Mouse (Mus musculus) embryonic facial prominence, embryonic 13.5 days (tissue): ENCODE data around the gene Gm5741. TPM values are rescaled to one million over a fixed set of nuclear protein-coding genes. Genes with fewer than 3 reads are reported as not detected.

Experiments
- ATAC-seq: fragments of 200-750 bp; cut with Nextera tagmentation; 2 replicates; pipeline ENCODE4 v1.8.0; 2017; ENCODE audit warnings: low read depth; ENCODE audit not compliant: insufficient number of reproducible peaks, insufficient read depth, low FRiP score, low TSS enrichment
- H3K27ac ChIP-seq: fragments of 300-500 bp; sonication (generic); 2 replicates; pipeline ENCODE4 v1.5.1; 2015; ENCODE audit warnings: moderate library complexity, mild to moderate bottlenecking, inconsistent platforms
- H3K27me3 ChIP-seq: fragments of 300-500 bp; sonication (generic); 2 replicates; pipeline ENCODE4 v1.6.1; 2015; ENCODE audit warnings: mild to moderate bottlenecking, inconsistent platforms
- H3K36me3 ChIP-seq: fragments of 300-500 bp; sonication (generic); 2 replicates; pipeline ENCODE4 v1.6.1; 2015; ENCODE audit warnings: mild to moderate bottlenecking, inconsistent platforms
- H3K4me1 ChIP-seq: fragments of 300-500 bp; sonication (generic); 2 replicates; pipeline ENCODE4 v1.6.1; 2015; ENCODE audit warnings: inconsistent platforms
- H3K4me2 ChIP-seq: fragments of 300-500 bp; sonication (generic); 2 replicates; pipeline ENCODE4 v1.6.1; 2015; ENCODE audit warnings: moderate library complexity, mild to moderate bottlenecking, inconsistent platforms
- H3K4me3 ChIP-seq: fragments of 300-500 bp; sonication (generic); 2 replicates; pipeline ENCODE4 v1.5.1; 2015; ENCODE audit warnings: mild to moderate bottlenecking, inconsistent platforms
- H3K9ac ChIP-seq: fragments of 300-500 bp; sonication (generic); 2 replicates; pipeline ENCODE4 v1.6.1; 2015; ENCODE audit warnings: mild to moderate bottlenecking, inconsistent platforms
- H3K9me3 ChIP-seq: fragments of 300-500 bp; sonication (generic); 2 replicates; pipeline ENCODE4 v1.6.1; 2016; ENCODE audit warnings: inconsistent platforms
- WGBS: fragments of 180-500 bp; shearing (Covaris S2); methylation state at CpG from one replicate; pipeline ENCODE4 v1.1.7; 2015; ENCODE audit warnings: mixed read lengths; 5-methylcytosine and 5-hydroxymethylcytosine counted together
- polyA plus RNA-seq: library from polyadenylated mRNA; unstranded; fragments of >200 nt; fragmentation: Nextera tagmentation; extraction: Ambion mirVana; gene quantifications from 2 replicates; pipeline ENCODE4 v1.2.1, GENCODE M21; 2015

Gene Gm5741
- polyA plus RNA-seq, 1 experiment from 2014 or later: 1.4 TPM

DNA sequence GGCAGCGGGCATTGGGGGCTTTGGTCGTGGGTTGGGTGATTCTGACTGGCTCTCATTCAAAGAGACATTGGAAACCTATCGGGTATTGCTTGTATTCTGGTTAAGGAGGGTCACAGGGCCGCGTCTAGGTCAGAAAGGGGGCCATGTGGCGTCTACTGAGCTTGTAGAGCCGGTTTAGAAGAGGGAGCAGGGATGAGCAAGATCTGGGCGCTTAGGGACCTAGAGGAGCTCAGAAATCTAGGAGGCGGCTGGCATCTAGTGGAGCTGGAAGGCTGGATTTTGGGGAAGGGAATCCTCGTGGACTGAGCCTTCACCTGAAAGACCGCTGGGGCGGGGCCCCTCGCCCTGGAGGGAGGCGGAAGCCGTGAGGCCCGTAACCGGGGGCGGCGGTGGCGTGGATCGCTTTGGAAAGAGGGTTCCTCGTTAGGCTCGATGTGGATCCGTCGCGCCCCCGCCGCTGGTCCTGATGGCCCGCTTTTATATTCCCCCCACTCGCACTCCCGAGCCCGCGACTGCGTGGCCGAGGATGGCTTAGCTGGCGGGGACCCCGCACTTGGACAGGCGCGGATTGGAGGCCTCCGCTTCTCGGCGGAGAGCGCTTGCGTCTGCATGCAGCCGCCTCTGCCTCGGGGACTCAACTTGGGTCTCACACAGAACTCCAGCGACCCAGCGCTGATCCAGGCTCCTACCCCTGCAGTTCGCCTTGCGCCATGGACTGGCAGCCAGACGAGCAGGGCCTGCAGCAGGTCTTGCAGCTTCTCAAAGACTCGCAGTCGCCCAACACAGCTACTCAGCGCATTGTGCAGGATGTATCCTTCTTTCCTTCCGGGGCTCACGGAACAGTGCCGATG lies 29.9 kb downstream of the Gm5741 start:
- peak overlapping the region; percentile 81 for H3K4me3 ChIP-seq
- H3K4me1 ChIP-seq: peaks cover 37% of the 10 kb centered on the region
- peak overlapping the region; percentile 80 for H3K4me2 ChIP-seq
- peaks cover 42% of the 10 kb centered on the region for H3K36me3 ChIP-seq
- H3K9me3 ChIP-seq: no peaks in the 10 kb centered on the region
- peak overlapping the region; percentile 95 for H3K9ac ChIP-seq
- WGBS: under 1% methylated on average over 57 of the region's 57 CpGs
- ATAC-seq: no peak
- H3K27me3 ChIP-seq: no peaks in the 10 kb centered on the region
- peak overlapping the region; percentile 100 for H3K27ac ChIP-seq

DNA sequence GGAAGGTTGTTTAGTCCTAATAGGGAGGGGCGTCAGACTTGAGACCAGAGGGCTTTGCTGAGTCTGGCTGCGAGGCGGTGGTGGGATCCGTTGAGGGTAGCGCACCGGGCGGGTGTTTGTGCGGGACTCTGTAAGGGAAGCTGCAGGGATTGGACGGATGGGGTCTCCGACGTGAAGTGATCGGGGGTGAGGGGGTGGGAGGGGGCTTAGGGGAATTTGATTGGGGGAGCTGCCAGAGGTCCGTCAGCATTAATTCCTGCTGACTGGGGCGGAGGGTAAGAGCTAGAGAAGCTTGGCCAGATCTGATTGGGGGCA lies 30.5 kb downstream of the Gm5741 start:
- Histone ChIP-seq H3K4me1 (peaks cover 37% of the 10 kb centered on the region), H3K9ac (peak overlapping the region; percentile 95), H3K36me3 (peaks cover 42% of the 10 kb centered on the region), H3K4me3 (peak overlapping the region; percentile 81), H3K4me2 (peak overlapping the region; percentile 80), H3K27me3 (no peaks in the 10 kb centered on the region), H3K9me3 (no peaks in the 10 kb centered on the region), H3K27ac (peak overlapping the region; percentile 100)
- ATAC-seq: peak; percentile 70
- 0% methylated on average over 14 of the region's 14 CpGs for WGBS

DNA sequence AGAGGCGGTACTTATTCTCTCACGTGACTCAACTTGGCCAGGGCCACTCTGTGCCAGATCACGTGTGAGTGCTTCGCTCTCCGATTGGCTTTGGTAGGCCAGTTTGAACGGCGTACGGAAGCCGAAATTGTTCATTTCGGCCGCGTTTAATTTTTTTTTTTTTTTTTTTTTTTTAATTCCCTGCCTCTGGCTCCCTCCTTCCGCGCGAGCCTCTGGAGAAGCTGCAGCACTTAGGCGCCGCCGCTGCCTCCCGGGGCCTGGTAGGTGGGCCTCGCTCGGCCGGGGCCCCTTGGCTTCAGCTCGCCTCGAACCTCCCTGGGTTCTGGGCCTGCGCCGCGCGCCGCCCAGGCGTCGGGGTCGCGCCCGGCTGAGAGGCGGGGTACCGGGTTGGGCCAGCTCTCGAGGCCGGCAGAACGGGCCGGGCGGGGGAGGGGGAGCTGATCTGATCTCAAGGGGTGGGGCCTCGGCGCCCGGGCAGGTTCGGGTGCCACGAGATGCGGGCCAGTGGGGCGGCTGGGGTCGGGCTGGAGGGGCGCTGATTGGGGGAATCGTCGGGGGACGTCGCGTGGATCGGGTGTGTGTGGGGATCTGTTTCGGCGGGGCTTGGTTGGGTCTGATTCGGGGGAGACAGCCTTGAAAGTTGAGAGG lies 30.9 kb downstream of the Gm5741 start, which contains the start of gene Tnpo2:
TSS of gene Tnpo2 (plus strand) at position 198 of the 648 bp plus-strand sequence.
- Histone ChIP-seq H3K9me3 (no peaks in the 10 kb centered on the region), H3K27ac (peak within 1 kb of the TSS; percentile 100), H3K4me1 (peaks cover 37% of the 10 kb centered on the region), H3K9ac (peak within 1 kb of the TSS; percentile 95), H3K4me2 (peak within 1 kb of the TSS; percentile 80), H3K27me3 (no peaks in the 10 kb centered on the region), H3K4me3 (peak within 1 kb of the TSS; percentile 81), H3K36me3 (peaks cover 42% of the 10 kb centered on the region)
- peak; percentile 89 for ATAC-seq
- under 1% methylated on average over 59 of the region's 59 CpGs for WGBS

DNA sequence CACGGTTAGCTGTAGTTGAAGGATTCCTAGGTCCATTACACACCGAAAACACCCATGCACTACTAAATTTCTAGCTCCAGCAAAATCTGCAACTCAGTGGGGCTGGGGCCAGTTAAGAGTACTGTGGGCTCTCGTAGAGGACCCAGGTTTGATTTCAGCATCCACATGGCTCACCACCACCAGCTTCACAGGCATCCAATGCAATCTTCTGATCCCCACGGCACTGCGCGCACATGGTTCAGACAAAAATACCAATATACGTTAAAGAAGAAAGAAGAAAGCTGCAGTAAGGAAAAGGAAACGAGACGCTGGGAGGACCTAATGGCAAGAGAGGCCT lies 31.4 kb downstream of the Gm5741 start:
- Histone ChIP-seq H3K4me1 (peaks cover 37% of the 10 kb centered on the region), H3K27ac (peak overlapping the region; percentile 100), H3K4me3 (peak overlapping the region; percentile 81), H3K36me3 (peaks cover 42% of the 10 kb centered on the region), H3K9me3 (no peaks in the 10 kb centered on the region), H3K27me3 (no peaks in the 10 kb centered on the region), H3K4me2 (peak overlapping the region; percentile 80), H3K9ac (peak overlapping the region; percentile 95)
- peak; percentile 12; the same call in 1 of the 2 replicates for ATAC-seq
- under 1% methylated on average over 9 of the region's 9 CpGs for WGBS

DNA sequence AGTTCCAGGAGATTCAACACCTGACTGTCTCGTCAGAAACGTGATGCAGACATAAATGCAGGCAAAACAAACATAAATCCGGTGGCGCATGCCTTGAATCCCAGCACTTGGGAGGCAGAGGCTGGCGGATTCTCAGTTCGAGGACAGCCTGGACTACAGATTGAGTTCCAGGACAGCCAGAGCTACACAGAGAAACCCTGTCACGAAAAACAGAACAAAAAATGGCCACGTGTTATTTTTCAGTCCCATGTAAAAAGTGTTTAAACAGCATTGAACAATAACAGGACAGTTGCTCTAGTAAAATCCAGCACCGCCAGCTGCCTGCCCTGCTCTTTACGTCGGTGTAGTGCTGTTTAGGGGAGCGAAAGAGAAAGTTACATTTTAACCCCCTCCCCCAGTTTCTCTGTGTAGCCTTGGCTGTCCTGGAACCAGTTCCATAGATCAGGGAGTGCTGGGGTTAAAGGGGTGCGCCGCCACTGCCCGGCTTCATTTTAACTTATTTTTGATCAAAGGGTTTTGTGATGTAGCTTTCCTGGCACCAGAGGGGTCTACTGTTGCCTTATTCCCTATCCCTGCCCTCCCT lies 32.0 kb downstream of the Gm5741 start:
- H3K9me3 ChIP-seq: no peaks in the 10 kb centered on the region
- peak overlapping the region; percentile 80 for H3K4me2 ChIP-seq
- peaks cover 41% of the 10 kb centered on the region for H3K36me3 ChIP-seq
- H3K27ac ChIP-seq: peak overlapping the region; percentile 100
- H3K4me1 ChIP-seq: peaks cover 34% of the 10 kb centered on the region
- peak overlapping the region; percentile 81 for H3K4me3 ChIP-seq
- under 1% methylated on average over 15 of the region's 15 CpGs for WGBS
- no peaks in the 10 kb centered on the region for H3K27me3 ChIP-seq
- no peak for ATAC-seq
- H3K9ac ChIP-seq: peak overlapping the region; percentile 95

DNA sequence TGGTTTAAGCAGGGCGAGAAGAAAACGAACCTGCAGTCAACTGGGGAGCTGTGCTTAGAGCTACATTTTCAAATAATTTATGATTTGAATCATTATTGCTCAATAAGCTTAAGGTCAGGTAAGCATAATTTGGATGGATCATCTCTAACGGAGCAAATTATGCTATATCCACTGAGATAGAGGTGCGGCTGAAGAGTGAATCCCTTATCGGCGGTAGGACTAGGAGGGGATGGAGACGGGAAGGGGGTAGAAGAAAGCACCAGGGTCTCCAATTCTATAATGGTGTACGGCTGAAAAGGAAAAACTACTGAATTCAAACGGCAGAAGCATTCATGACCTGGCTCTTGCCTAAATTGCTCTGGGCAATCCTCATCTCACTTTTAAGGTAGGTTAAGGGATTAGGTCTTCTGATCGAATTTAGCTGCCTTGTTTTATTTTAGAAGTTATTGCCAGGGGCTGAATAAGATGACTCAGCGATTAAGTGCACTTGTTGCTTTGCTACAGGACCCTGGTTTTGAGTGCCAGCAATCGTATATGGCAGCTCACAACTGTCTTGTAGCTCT lies 32.5 kb downstream of the Gm5741 start:
- no peak for ATAC-seq
- peaks cover 30% of the 10 kb centered on the region for H3K4me1 ChIP-seq
- peaks cover 40% of the 10 kb centered on the region for H3K36me3 ChIP-seq
- no peaks in the 10 kb centered on the region for H3K27me3 ChIP-seq
- peak overlapping the region; percentile 80 for H3K4me2 ChIP-seq
- peak overlapping the region; percentile 95 for H3K9ac ChIP-seq
- H3K27ac ChIP-seq: peak overlapping the region; percentile 100
- H3K4me3 ChIP-seq: peak overlapping the region; percentile 81
- WGBS: 5% methylated on average over 12 of the region's 12 CpGs
- H3K9me3 ChIP-seq: no peaks in the 10 kb centered on the region

DNA sequence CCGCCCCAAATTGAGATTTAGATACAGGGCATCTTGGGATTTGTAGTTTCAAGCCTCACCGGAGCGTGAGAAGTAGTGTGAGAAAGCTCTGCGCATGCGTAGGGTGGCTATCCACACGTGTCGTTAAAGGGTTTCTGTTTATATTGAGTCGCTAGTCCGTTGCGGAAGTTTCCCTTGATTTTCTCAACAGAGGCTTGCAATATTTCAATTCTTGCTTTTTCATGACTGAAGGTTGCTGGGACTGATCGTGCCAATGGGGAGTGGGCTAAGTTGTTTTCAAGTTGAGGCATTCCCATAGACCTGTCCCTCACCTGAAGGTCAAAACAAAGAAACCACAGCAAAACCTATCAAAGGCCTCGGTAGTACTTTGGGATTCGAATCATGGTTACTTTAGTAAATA lies 33.0 kb downstream of the Gm5741 start:
- 0 out of 2 replicates have a peak overlapping the region, but pooled peaks have one; percentile 100 for H3K27ac ChIP-seq
- H3K27me3 ChIP-seq: no peaks in the 10 kb centered on the region
- H3K4me2 ChIP-seq: peak overlapping the region; percentile 80
- peak overlapping the region; percentile 81 for H3K4me3 ChIP-seq
- H3K36me3 ChIP-seq: peaks cover 40% of the 10 kb centered on the region
- WGBS: 5% methylated on average over 12 of the region's 13 CpGs
- H3K9ac ChIP-seq: peak overlapping the region; percentile 95
- no peaks in the 10 kb centered on the region for H3K9me3 ChIP-seq
- peaks cover 30% of the 10 kb centered on the region for H3K4me1 ChIP-seq
- no peak for ATAC-seq

DNA sequence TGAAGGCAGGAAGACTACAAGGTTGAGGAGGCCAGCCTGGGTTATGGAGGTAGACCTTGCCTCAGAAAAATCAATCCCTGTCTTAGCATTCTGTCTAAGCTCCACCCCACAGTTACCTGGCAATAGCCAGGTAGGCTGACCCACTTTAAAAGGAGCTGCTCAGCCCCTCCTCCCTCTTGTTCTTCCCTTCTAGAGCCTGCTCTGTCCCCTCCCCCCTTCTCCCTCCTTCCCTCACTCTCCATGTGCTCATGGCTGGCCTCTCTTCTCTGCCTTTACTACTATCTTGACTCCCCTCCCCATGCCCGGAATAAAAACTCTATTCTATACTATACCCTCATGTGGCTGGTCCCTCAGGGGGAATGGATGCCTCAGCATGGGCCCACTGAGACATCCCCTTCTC lies 33.9 kb downstream of the Gm5741 start:
- H3K4me2 ChIP-seq: peak overlapping the region; percentile 14; the same call in 1 of the 2 replicates
- peaks cover 49% of the 10 kb centered on the region for H3K36me3 ChIP-seq
- no peaks in the 10 kb centered on the region for H3K9me3 ChIP-seq
- no peak overlapping the region for H3K4me3 ChIP-seq
- ATAC-seq: no peak
- H3K9ac ChIP-seq: no peak overlapping the region
- H3K4me1 ChIP-seq: peaks cover 27% of the 10 kb centered on the region
- 54% methylated on average over 1 of the region's 1 CpGs for WGBS
- no peak overlapping the region for H3K27ac ChIP-seq
- H3K27me3 ChIP-seq: no peaks in the 10 kb centered on the region

DNA sequence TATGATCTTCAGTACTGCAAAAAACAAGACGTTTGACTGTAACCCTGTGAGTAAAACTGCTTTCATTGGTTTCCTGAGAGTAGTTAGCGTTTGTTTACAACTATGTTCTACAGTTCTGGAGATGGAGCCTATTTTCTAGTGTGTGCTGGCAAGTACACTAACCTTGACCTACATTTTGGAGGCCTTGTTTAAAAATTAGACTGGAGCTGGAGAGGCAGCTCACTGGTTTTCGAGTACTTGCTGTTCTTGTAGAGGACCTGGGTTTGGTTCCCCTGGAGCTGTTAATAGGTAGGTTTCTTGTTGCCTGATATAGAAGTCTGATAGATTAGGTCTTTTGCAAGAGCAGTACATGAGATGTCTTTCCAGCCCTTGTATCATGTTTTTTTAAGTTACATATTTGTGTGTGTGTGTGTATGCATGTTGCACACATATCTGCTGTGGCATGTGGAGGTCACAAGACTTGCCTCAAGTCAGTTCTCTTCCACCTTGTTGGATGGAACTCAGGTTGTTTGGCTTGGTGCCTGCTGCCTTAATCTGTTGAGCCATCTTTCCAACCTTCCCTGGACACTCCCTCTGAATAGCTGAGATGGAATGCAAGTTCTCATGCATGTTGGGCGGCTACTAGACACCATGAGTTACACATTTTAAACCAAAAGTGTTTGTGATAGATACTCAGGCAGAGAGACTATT lies 35.0 kb downstream of the Gm5741 start:
- H3K9me3 ChIP-seq: no peaks in the 10 kb centered on the region
- no peak overlapping the region for H3K27ac ChIP-seq
- H3K4me3 ChIP-seq: no peak overlapping the region
- WGBS: 84% methylated on average over 4 of the region's 4 CpGs
- no peak for ATAC-seq
- H3K9ac ChIP-seq: no peak overlapping the region
- H3K4me1 ChIP-seq: peaks cover 31% of the 10 kb centered on the region
- H3K36me3 ChIP-seq: peaks cover 51% of the 10 kb centered on the region
- H3K27me3 ChIP-seq: no peaks in the 10 kb centered on the region
- no peak overlapping the region for H3K4me2 ChIP-seq

DNA sequence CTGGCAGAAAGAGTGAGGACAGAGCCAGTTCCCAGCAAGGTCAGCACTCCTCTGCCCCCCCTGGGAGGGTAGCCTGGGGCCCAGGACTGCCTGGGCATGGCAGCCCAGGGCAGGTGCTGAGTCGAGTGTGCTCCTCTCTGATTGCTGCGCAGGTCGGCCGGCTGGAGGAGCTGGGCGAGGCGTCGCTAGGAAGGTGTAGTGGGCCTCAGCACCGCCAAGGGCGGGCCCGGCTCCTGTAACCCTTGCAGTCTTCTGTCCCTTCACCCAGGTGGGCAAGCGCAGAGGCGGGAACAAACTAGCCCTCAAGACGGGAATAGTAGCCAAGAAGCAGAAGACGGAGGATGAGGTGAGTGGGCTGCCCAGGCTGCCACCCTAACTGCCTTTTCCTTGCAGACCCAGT lies 38.5 kb downstream of the Gm5741 start:
- Histone ChIP-seq H3K9me3 (no peaks in the 10 kb centered on the region), H3K27me3 (no peaks in the 10 kb centered on the region), H3K9ac (peak overlapping the region; percentile 100), H3K27ac (no peak overlapping the region), H3K4me3 (peak overlapping the region; percentile 99; the same call in 1 of the 2 replicates), H3K4me1 (peaks cover 35% of the 10 kb centered on the region), H3K36me3 (peaks cover 51% of the 10 kb centered on the region), H3K4me2 (peak overlapping the region; percentile 92; the same call in 1 of the 2 replicates)
- 87% methylated on average over 14 of the region's 14 CpGs for WGBS
- no peak for ATAC-seq

DNA sequence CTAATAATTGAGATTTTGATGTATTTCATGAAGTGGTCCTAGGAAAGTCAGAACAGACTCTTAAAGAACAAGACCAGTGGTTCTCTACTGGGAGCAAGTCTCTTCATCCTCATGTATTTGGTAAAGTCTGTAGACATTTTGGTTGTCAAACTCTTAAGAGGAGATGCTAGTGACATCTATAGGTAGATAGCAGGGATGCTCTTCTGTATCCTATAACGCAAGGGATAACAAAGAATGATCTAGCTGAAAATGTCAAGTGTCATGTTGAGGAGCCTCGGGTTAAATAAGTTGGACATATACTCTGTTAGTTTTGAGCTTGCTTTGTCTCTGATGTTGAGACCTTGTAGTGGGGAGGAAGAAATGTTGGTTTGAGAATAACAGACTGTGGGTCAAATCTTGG lies 39.9 kb downstream of the Gm5741 start:
- no peaks in the 10 kb centered on the region for H3K27me3 ChIP-seq
- no peak for ATAC-seq
- peak overlapping the region; percentile 99 for H3K4me3 ChIP-seq
- H3K36me3 ChIP-seq: peaks cover 52% of the 10 kb centered on the region
- peak overlapping the region; percentile 92 for H3K4me2 ChIP-seq
- no peak overlapping the region for H3K27ac ChIP-seq
- WGBS: 25% methylated on average over 2 of the region's 2 CpGs
- peak overlapping the region; percentile 100 for H3K9ac ChIP-seq
- peaks cover 38% of the 10 kb centered on the region for H3K4me1 ChIP-seq
- H3K9me3 ChIP-seq: no peaks in the 10 kb centered on the region
